Mouse (Mus musculus): ENCODE measurements at regions not wholly inside any gene's neighbourhood (a gene's known extent, or its start where the extent isn't known, plus 50 kb on each side); places are given as distances from the start of the nearest gene placed in this dataset.

DNA sequence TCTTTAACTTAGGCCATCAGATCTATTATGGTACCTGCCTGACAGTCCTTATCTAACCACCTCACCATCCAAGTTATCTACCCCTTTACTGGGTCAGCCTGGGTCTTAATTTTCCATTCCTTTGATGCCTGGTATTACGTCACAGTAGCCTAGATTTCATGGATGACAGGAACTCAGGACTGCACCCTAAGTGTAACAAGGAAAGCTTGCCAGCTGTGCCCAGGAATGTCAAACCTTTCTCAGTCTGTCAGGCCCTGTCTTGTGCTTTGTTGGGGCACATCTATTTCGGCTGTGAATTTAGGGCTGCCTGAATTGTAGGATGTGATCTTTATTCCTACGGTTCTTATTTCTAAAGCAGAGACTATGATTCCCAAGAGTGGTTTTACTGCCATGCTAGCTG lies 94.6 kb upstream of the Arhgap5 start:
- Histone ChIP-seq H3K9ac (replicated peaks) (no peak overlapping the region), H3K4me3 (no peak overlapping the region), H3K27me3 (no peaks in the 10 kb centered on the region), H3K27ac (replicated peaks) (no peak overlapping the region), H3K4me2 (replicated peaks) (no peak overlapping the region), H3K4me1 (peaks cover 11% of the 10 kb centered on the region), H3K9me3 (no peaks in the 10 kb centered on the region), H3K36me3 (no peaks in the 10 kb centered on the region)
- ATAC-seq (replicated peaks) = no peak
- 86% methylated on average over 3 of the region's 3 CpGs for WGBS

- Histone ChIP-seq H3K9ac (replicated peaks) (no peak overlapping the region), H3K27ac (replicated peaks) (no peak overlapping the region), H3K4me3 (no peak overlapping the region), H3K4me1 (peaks cover 11% of the 10 kb centered on the region), H3K36me3 (no peaks in the 10 kb centered on the region), H3K27me3 (no peaks in the 10 kb centered on the region), H3K4me2 (replicated peaks) (no peak overlapping the region), H3K9me3 (no peaks in the 10 kb centered on the region)
- ATAC-seq (replicated peaks) = no peak
- 75% methylated on average over 4 of the region's 4 CpGs for WGBS
Measured at GRCm38 (mm10) chr12:52412172-52412571, 91.6 kb upstream of the Arhgap5 start.

GRCm38 (mm10) chr12:52413046-52413473 lies 90.7 kb upstream of the Arhgap5 start:
- Histone ChIP-seq H3K36me3 (no peaks in the 10 kb centered on the region), H3K4me3 (no peak overlapping the region), H3K9me3 (no peaks in the 10 kb centered on the region), H3K4me2 (replicated peaks) (no peak overlapping the region; the same call in 1 of the 2 replicates), H3K4me1 (peaks cover 11% of the 10 kb centered on the region), H3K27ac (replicated peaks) (no peak overlapping the region), H3K27me3 (no peaks in the 10 kb centered on the region), H3K9ac (replicated peaks) (no peak overlapping the region)
- 0 out of 2 replicates have a peak, but pooled peaks have one; percentile 35 for ATAC-seq (replicated peaks)
- WGBS = 13% methylated on average over 8 of the region's 8 CpGs

DNA sequence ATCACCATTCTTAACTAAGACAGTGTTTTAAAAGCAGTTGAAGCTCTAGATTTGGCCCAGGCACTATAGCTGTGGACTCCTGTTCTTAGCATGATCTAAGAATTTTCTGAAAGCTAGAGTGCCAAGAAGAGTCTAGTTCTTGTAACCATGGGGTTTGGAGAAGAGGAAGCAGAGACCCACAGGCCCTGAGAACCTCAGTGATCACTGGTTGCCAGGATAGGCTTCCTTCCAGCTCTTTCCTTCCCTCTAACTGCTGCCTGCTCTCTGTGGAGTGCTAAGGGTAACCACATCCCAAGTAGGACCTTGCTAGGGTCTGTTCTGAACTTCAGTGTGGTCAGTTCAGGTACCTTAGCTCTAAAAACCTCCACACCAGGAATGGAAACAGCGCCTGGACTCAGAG lies 81.0 kb upstream of the Arhgap5 start:
- Histone ChIP-seq H3K36me3 (no peaks in the 10 kb centered on the region), H3K9me3 (no peaks in the 10 kb centered on the region), H3K27ac (replicated peaks) (no peak overlapping the region), H3K9ac (replicated peaks) (no peak overlapping the region), H3K4me2 (replicated peaks) (no peak overlapping the region), H3K4me3 (no peak overlapping the region), H3K27me3 (no peaks in the 10 kb centered on the region), H3K4me1 (no peaks in the 10 kb centered on the region)
- no peak for ATAC-seq (replicated peaks)
- WGBS = 97% methylated on average over 1 of the region's 1 CpGs

DNA sequence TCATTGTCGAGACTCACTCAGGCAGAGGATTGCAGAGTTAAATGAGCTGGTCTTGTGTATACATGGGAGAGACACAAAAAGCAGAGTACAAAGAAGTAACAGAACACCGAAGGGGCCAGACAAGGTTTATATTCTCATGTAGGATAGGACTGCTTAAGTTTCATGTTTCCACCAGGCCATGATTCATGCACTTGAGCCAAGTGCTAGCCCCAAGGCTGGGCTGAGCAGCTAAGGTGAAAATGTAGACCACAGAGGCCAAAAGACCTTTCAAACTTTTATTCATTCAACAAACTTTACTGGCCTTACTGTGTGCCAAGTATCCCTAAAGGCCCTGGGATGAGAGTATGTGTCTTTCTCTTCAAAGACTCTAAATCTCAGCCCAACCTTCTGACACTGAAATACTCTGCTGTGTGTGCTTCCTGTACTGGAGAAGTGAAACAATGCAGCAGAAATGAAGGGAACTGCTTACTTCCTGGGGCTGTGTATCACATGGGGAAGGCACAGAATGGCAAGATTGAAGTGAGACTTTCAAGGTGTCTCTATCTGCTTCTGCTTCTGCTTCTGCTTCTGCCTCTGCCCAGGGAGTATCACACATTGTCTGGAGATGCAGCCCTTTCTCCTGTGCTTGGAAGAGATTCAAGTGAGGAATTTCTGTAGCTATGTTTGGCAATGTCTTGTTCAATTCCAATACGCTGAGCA lies 79.3 kb upstream of the Arhgap5 start:
- no peak overlapping the region for H3K9ac ChIP-seq (replicated peaks)
- no peak for ATAC-seq (replicated peaks)
- H3K36me3 ChIP-seq = no peaks in the 10 kb centered on the region
- H3K4me2 ChIP-seq (replicated peaks) = no peak overlapping the region
- WGBS = 70% methylated on average over 3 of the region's 3 CpGs
- no peak overlapping the region for H3K4me3 ChIP-seq
- H3K27ac ChIP-seq (replicated peaks) = no peak overlapping the region
- H3K4me1 ChIP-seq = no peaks in the 10 kb centered on the region
- no peaks in the 10 kb centered on the region for H3K27me3 ChIP-seq
- H3K9me3 ChIP-seq = no peaks in the 10 kb centered on the region

DNA sequence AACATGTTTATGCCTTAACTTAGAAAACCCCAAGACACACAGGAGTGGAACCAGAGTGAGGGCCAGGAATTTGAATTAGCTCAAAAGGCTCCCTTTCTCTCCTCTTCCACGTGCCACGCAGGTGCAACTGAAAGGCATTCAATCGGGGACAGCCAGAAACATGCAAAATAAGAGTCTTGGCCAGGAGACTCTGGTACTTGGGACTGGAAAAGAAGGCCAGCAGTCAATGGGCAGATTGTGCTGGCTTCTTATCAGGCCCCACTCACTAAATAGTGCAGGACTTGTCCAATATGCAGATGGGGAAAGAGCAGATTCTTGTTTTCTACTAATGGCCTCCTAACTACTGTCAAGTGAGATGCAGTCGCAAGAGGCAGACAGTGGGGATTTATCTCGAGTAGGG lies 73.8 kb upstream of the Arhgap5 start:
- no peak overlapping the region for H3K4me2 ChIP-seq (replicated peaks)
- WGBS = 57% methylated on average over 5 of the region's 5 CpGs
- H3K27ac ChIP-seq (replicated peaks) = no peak overlapping the region
- no peaks in the 10 kb centered on the region for H3K9me3 ChIP-seq
- H3K9ac ChIP-seq (replicated peaks) = no peak overlapping the region
- H3K4me3 ChIP-seq = no peak overlapping the region
- H3K4me1 ChIP-seq = peaks cover 5% of the 10 kb centered on the region; the same call in 1 of the 2 replicates
- no peak for ATAC-seq (replicated peaks)
- no peaks in the 10 kb centered on the region for H3K36me3 ChIP-seq
- H3K27me3 ChIP-seq = no peaks in the 10 kb centered on the region

DNA sequence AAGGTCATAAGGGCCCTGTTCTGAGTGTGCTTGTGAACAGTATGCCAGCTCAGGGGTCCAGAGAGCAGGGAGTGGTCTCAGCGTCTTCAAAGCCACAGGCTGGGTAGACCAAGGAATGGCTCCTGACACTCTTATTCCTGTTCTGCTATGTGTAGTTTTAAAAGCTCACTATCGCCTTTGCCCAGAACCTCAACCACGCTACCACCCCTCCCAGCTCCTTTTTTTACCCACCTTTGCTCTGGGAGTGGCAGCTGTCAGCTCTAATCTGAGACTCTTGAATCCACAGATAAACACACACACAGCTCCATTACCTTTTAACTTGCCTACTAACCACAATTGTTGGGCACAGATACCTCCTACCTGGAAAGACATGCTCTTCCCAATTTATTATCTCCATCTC lies 71.8 kb upstream of the Arhgap5 start:
- Histone ChIP-seq H3K4me3 (no peak overlapping the region), H3K9me3 (no peaks in the 10 kb centered on the region), H3K4me2 (replicated peaks) (no peak overlapping the region), H3K9ac (replicated peaks) (no peak overlapping the region), H3K27me3 (no peaks in the 10 kb centered on the region), H3K4me1 (peaks cover 13% of the 10 kb centered on the region), H3K36me3 (no peaks in the 10 kb centered on the region), H3K27ac (replicated peaks) (no peak overlapping the region)
- 88% methylated on average over 3 of the region's 3 CpGs for WGBS
- ATAC-seq (replicated peaks) = no peak

DNA sequence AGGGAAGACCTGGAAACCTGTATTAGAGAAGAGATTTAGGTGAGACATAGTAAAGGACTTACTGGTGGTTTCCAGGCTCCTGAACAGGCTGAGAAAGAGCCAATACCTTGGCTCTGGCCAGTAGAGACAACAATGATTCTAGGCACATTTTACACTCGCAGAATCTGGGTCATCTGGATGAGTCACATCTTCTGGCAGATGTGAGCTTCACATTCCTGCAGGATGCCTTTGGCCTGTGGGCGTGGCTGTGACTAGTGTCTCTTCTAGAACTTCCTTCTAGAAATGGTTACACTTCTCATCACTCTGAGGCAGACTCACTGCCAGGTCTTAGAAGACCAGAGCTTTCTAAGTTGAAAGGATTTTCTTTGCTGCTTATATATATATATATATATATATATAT lies 69.8 kb upstream of the Arhgap5 start:
- H3K9ac ChIP-seq (replicated peaks) = no peak overlapping the region
- H3K36me3 ChIP-seq = no peaks in the 10 kb centered on the region
- no peak overlapping the region for H3K4me3 ChIP-seq
- H3K27ac ChIP-seq (replicated peaks) = no peak overlapping the region
- no peak overlapping the region for H3K4me2 ChIP-seq (replicated peaks)
- no peak for ATAC-seq (replicated peaks)
- no peaks in the 10 kb centered on the region for H3K9me3 ChIP-seq
- peaks cover 13% of the 10 kb centered on the region for H3K4me1 ChIP-seq
- H3K27me3 ChIP-seq = no peaks in the 10 kb centered on the region
- WGBS = 86% methylated on average over 2 of the region's 2 CpGs

GRCm38 (mm10) chr12:52435321-52435720 lies 68.5 kb upstream of the Arhgap5 start:
- H3K9ac ChIP-seq (replicated peaks) = no peak overlapping the region
- no peak overlapping the region for H3K4me3 ChIP-seq
- H3K4me1 ChIP-seq = peaks cover 13% of the 10 kb centered on the region
- H3K27ac ChIP-seq (replicated peaks) = no peak overlapping the region
- peak overlapping the region; percentile 15 for H3K4me2 ChIP-seq (replicated peaks)
- H3K27me3 ChIP-seq = no peaks in the 10 kb centered on the region
- H3K36me3 ChIP-seq = no peaks in the 10 kb centered on the region
- 29% methylated on average over 5 of the region's 5 CpGs for WGBS
- no peak; the same call in 1 of the 2 replicates for ATAC-seq (replicated peaks)
- H3K9me3 ChIP-seq = no peaks in the 10 kb centered on the region

DNA sequence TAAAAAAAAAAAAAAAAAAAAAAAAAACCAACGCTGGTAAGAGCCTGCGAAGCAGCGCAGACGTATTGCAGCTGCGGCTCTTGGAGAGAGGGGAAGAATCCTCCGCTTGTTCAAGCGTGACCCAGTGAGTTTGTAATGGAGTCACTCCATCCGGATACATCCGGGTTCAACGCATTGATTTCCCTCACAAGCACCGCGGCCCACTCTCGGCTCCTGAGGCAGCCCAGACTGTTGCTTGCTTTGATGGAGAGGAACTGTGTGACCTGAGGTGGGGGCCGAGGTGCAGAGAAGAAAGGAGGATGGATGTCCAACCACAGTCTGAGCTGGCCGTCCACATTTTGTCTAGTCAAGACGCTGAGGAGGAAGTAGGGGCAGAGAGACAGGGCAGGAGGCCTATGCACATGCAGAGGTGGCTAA lies 68.0 kb upstream of the Arhgap5 start:
- Histone ChIP-seq H3K4me2 (replicated peaks) (peak overlapping the region; percentile 15), H3K4me3 (no peak overlapping the region), H3K4me1 (peaks cover 13% of the 10 kb centered on the region), H3K27ac (replicated peaks) (no peak overlapping the region), H3K9me3 (no peaks in the 10 kb centered on the region), H3K36me3 (no peaks in the 10 kb centered on the region), H3K9ac (replicated peaks) (no peak overlapping the region), H3K27me3 (no peaks in the 10 kb centered on the region)
- WGBS = 26% methylated on average over 16 of the region's 16 CpGs
- peak; percentile 53 for ATAC-seq (replicated peaks)

GRCm38 (mm10) chr12:52436941-52437340 lies 66.8 kb upstream of the Arhgap5 start:
- Histone ChIP-seq H3K27ac (replicated peaks) (no peak overlapping the region), H3K9me3 (no peaks in the 10 kb centered on the region), H3K27me3 (no peaks in the 10 kb centered on the region), H3K4me1 (peaks cover 13% of the 10 kb centered on the region), H3K9ac (replicated peaks) (no peak overlapping the region), H3K4me2 (replicated peaks) (no peak overlapping the region), H3K4me3 (no peak overlapping the region), H3K36me3 (no peaks in the 10 kb centered on the region)
- ATAC-seq (replicated peaks) = no peak
- 93% methylated on average over 4 of the region's 4 CpGs for WGBS

GRCm38 (mm10) chr12:52439241-52439640 lies 64.5 kb upstream of the Arhgap5 start:
- Histone ChIP-seq H3K4me1 (peaks cover 13% of the 10 kb centered on the region), H3K27me3 (no peaks in the 10 kb centered on the region), H3K9me3 (no peaks in the 10 kb centered on the region), H3K36me3 (no peaks in the 10 kb centered on the region), H3K27ac (replicated peaks) (no peak overlapping the region), H3K4me2 (replicated peaks) (no peak overlapping the region), H3K9ac (replicated peaks) (no peak overlapping the region), H3K4me3 (no peak overlapping the region)
- 82% methylated on average over 1 of the region's 1 CpGs for WGBS
- no peak for ATAC-seq (replicated peaks)

- Histone ChIP-seq H3K9ac (replicated peaks) (no peak overlapping the region), H3K4me2 (replicated peaks) (no peak overlapping the region), H3K36me3 (no peaks in the 10 kb centered on the region), H3K27me3 (no peaks in the 10 kb centered on the region), H3K9me3 (no peaks in the 10 kb centered on the region), H3K4me3 (no peak overlapping the region), H3K4me1 (no peaks in the 10 kb centered on the region), H3K27ac (replicated peaks) (no peak overlapping the region)
- peak; percentile 26; the same call in 1 of the 2 replicates for ATAC-seq (replicated peaks)
- WGBS = 33% methylated on average over 7 of the region's 7 CpGs
Measured at GRCm38 (mm10) chr12:52440868-52441365, 62.9 kb upstream of the Arhgap5 start.

All from forebrain, embryonic 15.5 days (tissue).